Mouse (Mus musculus) adrenal gland, adult 18-20 months (tissue): ENCODE data around the gene Sv2a. TPM values are rescaled to one million over a fixed set of nuclear protein-coding genes. Genes with fewer than 3 reads are reported as not detected.

Source experiments
- DNase-seq, 2 experiments: peaks; one replicate each; pipeline ENCODE4 v3.0.0; 2021 to 2022; ENCODE audit warnings: low spot score in 2 of 2
- long read RNA-seq, 2 experiments: library from polyadenylated mRNA; stranded (forward); transcript quantifications; one replicate each; pipeline ENCODE4 v2.0.0; 2021
- total RNA-seq, 2 experiments: library from RNA; stranded (reverse); gene quantifications; 1 replicate in 1 of 2; 2 replicates in 1 of 2; pipeline ENCODE4 v1.2.3; 2021

The Sv2a gene
- 1 to 10 TPM; 9.3 to 9.4 TPM for total RNA-seq
- long read RNA-seq, experiment 1, full-length matches to known transcripts, result 5 of 8 reads
- long read RNA-seq, experiment 1, partial matches to known transcripts, result 1 of 8 reads
- long read RNA-seq, experiment 1, other reads (novel, unspliced or antisense), result 2 of 8 reads
- long read RNA-seq, experiment 2, full-length matches to known transcripts, result 10 of 18 reads
- long read RNA-seq, experiment 2, partial matches to known transcripts, result 4 of 18 reads
- long read RNA-seq, experiment 2, other reads (novel, unspliced or antisense), result 4 of 18 reads

DNA sequence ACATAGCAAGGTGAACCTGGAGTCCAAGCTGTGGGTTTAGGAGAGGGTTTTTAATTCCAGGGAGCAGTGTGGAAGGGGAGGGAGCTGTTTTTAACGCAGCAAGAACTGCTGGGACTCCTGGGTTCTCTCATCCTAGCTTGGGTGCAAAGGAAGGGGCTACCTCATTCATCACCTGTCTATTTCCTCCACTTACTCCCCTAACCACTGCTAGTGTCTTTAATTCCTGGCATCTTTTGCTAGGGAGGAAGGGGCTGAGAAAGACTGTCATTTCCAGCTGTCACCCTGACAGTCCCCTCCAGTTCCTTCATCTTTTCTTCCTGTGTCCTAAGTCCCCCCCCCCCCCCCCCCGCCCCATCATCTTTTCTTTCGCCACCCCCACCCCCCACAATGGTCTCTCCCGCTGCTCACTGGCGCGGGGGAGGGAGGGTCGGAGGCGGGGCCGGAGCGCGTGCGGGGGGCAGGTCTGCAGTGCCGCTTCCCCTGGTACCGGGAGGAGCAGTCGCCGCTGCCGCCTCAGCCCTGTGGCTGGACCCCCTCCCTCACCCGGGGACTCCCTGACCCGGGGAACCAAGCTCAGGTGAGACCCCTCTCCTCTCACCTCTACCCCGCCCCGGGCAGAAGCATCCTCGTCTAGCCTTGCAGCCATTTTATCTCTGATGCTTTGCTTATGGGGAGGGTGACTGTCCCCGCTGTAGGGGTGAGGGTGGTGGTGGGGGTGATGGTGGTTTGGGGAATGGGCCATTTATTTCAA lies at the start of gene Sv2a:
TSS of gene Sv2a (plus strand) at position 425 of the 751 bp plus-strand sequence.
- peak in 1 of 2 experiments; percentile 38 for DNase-seq

DNA sequence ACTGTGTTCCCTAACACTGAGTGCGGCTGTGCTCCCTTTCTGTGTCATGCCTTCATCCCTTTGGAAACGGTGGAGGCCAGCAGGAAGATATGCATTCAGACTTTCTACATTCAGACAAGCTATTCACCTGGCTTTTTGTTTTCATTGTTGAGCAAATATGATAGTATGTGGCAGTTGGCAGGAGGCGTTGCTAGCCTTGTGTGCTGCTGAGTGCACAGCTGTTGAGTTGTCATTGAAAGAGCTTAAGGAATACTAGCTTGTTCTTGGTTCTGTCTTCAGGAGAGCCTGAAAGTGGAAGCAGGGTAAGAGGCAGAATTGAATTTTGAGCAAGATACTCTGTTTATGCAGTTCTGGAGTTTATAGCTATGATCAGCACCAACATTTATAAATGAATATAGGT lies 48.5 kb upstream of the Sv2a start:
- no peak for DNase-seq

DNA sequence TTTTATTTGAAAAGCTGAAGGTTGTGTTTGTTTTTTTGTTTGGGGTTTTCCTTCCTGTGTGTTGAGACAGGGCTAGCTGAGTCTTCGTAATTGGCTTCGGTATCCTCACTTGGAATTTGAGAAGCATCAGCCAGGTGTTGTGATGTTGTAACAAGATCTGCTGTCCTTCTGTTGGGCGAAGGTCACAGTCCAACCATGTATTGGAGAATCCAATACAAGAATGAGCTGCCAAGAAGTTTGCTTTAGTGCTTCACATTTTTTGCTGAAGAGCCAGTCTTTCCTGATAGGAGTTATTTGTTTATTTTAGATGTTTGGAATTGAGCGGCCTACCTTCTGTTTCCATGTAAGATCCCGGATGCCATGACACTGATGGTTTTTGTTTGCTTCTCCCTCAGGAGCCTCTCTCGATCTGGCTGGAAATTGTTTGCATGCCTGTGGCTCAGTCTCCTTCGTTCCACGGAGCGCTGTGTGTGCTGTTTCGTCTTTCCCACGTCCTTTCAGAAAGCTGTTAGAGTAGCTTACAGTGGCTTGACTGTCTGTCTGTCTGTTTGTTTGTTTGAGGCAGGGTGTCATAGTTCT lies 47.5 kb upstream of the Sv2a start:
- no peak for DNase-seq

DNA sequence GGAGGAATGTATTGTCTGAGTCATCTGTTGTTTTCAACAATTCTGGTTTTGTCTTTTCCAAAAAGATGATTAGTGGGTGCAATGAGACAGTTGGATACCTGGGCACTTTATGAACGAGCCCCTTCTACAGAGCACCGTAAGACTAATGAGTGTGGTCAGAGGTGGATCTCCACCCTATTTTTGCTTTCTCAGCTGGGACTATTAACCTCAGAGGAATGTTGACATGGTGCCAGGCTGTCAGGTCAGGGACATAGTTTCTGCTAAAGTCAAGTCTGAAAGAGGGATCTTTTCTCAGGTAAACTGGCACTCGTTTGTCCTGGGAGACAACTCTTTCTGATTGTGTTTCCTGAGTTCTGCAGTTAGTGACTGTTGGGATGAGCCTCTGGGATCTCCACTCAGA lies 45.9 kb upstream of the Sv2a start:
- peak in 1 of 2 experiments; percentile 59 for DNase-seq

DNA sequence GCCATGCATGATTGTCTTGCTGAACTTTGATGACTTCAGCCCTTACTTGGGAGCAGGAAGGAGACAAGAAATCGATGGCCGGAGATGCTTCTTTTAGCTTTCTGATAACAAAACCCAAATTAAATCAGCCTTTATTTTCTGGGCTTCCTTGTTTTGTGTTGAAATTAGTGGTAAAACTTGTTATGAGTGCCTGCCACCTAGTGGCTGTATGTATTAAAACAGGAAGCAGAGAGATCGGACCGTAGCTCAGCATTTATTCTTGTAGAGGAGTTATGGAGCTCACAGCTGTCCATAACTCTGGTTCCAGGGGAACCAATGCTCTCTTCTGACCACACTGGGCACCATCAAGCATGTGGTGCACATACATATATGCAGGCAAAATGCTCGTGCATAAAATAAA lies 33.0 kb upstream of the Sv2a start:
- peak in 1 of 2 experiments; percentile 34 for DNase-seq

DNA sequence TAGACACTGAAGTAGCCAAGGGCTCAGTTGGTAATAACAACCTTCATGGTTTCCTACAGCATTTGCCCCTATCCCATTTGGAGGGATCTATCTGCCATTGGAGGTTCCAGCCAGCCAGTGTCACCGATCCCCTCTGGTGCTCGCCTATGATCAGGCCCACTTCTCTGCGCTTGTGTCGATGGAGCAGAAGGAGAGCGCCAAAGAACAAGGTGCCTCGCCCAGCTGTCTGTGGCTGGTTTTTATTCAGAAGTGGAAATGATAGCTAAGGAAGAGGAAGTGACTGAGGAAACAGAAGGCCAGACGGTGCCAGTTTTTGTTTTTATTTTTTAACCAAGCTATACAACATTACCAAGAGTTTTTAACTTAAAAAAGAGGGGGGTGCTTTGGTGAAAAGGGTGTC lies 29.1 kb upstream of the Sv2a start:
- no peak for DNase-seq

DNA sequence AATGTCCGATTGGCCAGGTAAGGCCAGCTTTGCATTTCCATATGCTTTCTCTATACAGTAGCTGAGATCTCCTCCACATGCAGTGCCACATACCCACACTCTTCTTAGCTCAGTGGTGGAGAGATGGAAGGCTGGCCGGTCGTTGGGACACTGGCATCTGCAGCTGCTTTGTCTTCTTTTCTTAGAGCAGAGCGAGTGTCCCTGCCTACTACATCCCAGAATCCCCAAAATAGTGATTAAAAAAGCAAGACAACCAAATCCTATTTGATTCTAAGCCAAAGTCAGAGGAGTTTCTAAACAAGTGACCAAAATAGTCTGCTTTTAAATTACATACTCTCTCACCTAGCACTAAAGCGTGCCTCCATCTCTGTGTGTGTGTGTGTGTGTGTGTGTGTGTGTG lies 28.3 kb upstream of the Sv2a start:
- DNase-seq, result no peak

DNA sequence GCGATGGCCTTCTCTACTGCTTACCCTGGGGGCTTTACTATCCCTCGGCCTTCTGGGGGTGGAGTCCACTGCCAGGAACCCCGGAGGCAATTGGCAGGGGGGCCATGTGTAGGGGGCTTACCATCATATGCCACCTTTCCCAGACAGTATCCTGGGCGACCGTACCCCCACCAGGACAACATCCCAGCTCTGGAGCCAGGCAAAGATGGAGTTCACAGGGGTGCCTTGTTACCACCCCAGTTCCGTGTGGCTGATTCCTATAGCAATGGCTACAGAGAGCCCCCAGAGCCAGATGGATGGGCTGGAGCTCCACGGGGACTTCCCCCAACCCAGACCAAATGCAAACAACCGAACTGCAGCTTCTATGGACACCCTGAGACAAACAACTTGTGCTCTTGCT lies 25.4 kb upstream of the Sv2a start:
- DNase-seq, result no peak

DNA sequence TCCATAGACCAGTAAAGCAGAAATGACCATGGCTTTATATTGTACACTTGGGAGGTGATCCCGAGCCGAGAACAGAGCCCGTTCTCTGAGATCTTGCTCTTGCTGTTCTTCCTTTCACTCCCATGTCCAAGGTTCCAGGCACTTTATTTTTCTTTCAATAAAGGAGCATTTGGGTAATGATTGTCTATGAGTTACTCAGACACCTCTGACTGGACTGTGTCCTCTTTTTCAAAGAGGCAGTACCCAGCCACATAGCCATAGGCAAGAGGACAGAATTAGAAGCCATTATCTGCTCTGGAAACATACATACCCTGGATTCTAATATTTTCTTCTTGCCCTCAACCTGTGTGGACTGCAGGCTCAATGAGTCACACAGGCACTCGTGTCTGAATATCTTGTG lies 21.1 kb upstream of the Sv2a start:
- DNase-seq, result no peak

DNA sequence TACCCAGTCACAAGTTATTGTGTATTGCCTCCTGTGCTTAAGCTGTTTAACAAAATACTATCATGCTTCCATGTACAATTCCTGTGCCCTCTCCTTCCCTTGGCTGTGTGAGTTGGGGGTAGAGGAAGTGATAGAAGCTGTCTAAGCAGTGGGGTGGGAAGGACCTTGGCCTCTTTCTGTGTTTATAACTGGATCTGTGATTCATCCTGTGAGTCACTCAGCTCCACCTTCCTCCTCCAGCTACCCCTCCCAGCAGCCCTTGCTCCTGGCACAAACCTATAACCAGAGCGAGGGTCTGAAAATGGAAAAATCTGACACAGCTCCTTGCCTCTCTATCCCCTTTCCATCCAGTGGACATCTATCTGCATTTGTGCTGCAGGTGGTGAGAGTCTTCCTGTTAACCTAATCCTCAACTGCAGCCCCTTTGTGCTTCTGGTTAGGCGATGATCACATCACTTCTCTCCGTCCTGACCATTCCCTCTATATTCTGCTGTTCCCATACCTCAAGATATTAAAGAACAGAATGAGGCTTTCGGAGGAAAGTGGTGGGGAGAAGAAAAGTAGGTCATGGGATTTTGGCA lies 20.6 kb upstream of the Sv2a start:
- peak in 1 of 2 experiments; percentile 65 for DNase-seq

DNA sequence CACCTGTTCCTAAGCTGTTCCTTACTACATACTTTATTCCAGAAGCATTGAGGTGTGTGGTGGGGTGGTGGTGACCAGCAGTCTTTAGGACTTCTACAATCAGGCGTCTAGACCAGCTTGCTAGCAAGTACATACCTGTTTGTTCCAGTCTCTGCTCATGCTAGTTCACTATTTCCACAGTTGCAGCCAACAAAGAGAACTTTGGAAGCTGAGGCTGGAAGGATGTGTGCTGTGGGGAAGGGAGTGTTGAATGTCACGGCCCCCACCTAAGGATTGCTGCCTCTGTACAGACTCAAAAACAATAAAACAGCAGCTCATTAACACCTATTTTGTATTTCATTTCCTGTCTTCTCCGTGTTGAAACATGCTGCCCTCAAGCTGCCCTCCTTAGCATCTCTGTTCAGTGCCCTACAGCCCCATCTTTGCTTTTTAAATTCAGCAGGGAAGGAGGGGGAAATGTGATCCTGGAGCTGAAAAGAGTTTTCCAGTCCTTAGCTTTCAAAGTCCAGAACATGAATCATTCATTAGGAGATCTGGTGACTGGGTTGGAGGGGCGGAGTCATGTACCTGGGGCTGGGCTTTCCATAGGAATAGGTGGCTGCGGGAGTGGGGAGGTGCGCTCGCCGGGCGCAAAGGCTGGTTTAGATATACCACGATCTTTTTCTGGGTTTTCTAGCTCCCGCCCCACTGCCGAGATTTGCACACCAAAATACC lies 20.0 kb upstream of the Sv2a start:
- DNase-seq, result peak; percentile 69 to 79

DNA sequence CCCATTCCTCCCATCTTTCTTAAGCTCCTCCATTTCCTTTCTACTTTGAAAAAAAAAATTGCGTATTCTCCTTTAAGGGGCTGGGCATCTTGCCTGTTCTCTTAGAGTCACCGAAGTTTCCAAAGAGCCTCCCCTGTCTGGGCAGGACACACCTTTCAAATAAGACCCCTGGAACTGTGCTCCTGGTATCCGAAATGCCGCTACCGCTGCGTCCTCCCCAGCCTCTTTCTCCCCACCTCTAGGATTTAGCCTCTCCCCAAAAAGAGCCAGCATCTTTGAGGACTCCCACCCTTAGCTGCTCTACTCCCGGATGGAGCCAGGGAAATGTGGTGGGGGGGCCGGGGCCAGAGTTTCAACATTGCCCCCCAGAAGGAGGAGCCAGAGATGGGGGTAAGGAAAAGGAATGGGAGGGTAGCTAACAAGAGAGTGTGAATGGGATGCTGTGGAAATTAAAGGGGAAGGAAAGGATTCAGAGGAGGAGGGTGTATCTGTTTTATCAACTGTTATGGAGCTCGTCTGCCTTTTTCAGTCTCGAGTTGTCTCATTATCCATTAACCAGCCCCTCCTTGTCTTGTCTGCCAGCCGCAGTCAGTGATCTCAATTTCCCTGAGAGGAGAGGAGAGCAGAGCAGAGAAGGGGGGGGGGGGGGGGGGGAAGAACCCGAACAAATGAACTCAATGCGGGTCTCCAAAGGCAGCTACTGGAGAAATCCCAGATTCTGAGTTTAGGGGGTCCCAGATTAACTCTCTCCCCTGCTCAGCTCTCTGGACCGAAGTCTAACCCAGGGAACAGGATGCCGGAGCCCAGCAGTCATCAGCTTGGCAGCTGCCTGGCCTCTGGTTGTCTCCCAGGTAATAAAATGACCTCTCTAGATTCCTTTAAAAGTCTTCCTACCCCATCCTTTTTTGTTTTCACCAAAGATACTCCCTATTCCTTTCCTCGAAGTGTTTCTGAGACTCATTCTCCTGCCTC lies 18.8 kb upstream of the Sv2a start, which contains the start of gene Mtmr11:
TSS of gene Mtmr11 (plus strand) at position 136 of the 972 bp plus-strand sequence.
- peak in 1 of 2 experiments; percentile 46 for DNase-seq

DNA sequence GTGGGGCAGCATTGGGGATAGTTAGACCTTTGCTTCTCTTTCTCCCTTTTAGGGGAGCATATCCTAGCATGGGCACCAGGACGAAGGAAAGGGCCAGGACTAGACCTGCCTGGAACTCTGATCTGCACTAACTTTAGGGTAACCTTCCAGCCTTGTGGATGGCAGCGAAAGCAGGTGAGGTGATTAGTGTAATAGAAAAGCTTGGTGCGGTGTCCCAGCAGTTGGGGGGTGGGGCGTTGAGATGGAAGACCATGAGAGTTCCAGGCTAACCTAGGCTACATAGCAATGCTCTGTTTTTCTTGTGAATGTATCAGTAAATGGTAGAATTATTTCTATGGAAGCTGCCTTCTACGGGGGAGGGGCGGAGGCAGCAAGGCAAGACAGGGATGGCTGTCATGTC lies 17.9 kb upstream of the Sv2a start:
- no peak for DNase-seq

DNA sequence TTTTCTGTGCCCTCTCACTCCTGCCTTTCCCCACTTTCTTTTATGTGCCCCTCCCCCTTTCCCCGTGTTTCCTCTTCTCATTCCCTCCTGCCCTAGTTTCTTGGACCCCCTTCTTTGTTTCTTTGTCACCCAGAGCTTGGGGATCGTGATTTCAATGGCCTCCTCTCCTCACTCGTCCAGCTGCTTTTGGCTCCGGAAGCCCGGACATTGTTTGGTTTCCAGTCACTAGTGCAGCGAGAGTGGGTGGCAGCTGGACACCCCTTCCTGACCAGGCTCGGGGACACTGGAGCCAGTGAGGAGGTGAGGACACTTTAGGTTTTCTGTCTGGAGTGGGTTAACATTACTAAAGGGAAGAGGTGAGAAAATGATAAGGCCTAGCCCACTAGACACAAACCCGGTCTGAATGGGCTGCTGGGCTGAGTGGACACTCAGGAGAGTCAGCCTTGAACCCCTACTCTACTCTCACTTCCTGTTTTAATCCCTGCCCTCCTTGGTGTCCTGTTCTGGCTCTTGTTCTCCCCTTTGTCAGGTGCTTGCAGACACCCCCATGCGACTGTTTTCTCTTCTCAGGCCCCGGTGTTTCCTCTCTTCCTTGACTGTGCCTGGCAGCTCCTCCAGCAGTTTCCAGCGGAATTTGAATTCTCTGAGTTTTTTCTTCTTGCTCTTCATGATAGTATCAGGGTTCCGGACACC lies 12.3 kb upstream of the Sv2a start:
- no peak for DNase-seq

DNA sequence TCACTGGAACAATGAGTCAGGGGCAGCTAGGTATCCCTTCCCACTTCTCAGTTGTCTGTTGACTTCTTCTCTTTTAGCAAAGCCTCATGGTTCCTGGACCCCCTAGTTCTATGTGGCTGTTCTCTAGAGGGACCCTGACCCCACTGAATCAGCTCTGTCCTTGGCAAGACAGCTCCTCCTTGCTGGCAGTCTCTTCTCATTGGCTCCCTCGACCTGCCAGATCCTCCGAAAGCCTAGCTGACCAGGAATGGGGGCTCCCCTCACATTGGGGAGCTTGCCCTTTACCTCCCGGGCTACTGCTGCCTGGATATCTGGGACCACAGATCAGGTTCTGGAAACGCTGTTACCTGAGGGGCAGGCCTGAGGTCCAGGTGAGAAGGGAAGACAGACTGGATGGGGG lies 10.7 kb upstream of the Sv2a start:
- peak in 1 of 2 experiments; percentile 39 for DNase-seq

DNA sequence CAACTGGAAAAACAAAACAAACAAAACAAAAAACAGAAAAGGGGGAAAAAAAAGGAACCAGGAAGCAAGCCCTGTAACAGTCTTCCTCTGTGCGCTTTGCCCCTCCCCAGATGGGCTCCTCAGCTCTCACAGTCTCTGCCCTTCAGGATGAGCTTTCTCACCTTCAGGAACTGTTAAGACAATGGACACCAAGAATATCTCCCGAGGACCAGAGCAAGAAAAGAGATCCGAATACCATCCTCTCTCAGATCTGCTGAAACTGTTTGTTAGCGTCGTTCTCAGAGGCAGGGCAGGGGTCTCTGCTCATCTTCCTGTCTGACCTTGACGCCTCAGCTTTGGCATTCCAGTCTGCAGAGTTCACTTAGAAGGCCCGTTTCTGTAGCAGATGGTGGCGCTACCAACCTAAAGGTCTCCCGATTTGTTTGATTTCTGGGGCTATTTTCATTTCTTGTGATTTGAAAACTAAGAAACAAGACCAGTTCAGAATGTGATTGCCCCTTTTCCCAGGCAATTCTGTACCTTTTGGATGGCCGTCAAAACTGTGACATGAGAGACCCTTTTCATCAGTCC lies 9.9 kb upstream of the Sv2a start:
- DNase-seq, result no peak

DNA sequence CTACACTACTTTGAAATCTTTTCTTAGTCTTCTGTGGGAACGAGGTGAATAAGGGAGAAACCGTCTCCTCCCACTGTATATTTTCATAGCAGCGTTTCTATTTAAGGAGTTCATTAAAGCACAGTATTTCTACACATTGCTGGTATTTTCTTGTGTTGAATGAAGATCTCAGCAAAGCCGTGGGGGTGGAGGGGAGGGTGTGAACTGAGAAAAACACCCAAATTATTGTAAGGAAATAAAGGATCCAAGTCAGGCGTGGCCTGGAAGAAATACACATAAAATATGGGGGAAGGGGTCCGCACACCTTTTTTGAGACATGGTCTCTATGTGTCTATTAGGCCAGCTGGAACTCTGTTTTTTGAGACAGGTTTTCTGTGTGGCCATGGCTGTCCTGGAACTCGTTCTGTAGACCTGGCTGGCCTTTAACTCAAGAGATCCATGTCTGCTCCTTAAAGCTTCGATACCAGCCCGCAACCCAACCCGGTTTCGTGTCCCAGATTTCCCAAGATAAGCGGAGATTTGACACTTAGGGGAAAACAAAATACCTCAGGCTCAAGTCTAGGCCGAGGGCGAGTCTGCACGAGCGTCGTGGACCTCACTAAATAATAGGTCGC lies 9.3 kb upstream of the Sv2a start:
- no peak for DNase-seq
